Mouse (Mus musculus): Measurements from ENCODE around the gene Isy1. TPM values are rescaled to one million over a fixed set of nuclear protein-coding genes. Genes with fewer than 3 reads are reported as not detected.

The Isy1 gene
- polyA plus RNA-seq, 1 experiment from 2014 or later, result 69.1 TPM

DNA sequence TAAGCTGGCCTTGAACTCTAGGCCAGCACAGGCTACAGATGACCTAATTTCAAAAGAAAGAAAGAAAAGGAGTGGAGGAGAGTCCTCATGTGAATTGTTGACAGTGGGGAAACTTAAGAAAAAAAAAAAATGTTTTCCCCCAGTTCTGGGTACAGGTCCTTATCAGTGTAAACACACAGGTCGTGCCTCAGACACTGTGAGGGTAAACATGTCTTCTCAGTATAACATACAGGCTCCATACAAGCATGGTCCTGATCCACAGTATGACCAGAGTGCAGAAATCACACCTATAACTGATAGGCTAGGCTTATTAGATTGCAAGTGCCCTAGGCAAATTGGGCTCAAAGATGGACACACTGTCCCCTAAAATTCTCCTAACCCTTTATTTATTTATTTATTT lies 31.8 kb upstream of the Isy1 start:
- Histone ChIP-seq H3K4me3 (no peak overlapping the region), H3K36me3 (no peaks in the 10 kb centered on the region), H3K27ac (replicated peaks) (no peak overlapping the region), H3K9me3 (replicated peaks) (no peaks in the 10 kb centered on the region), H3K27me3 (ENCODE audit: low read depth, poor library complexity, severe bottlenecking) (no peaks in the 10 kb centered on the region), H3K4me1 (no peaks in the 10 kb centered on the region)
- WGBS, result 76% methylated on average over 1 of the region's 1 CpGs
- DNase-seq (ENCODE audit: low spot score), result no peak

DNA sequence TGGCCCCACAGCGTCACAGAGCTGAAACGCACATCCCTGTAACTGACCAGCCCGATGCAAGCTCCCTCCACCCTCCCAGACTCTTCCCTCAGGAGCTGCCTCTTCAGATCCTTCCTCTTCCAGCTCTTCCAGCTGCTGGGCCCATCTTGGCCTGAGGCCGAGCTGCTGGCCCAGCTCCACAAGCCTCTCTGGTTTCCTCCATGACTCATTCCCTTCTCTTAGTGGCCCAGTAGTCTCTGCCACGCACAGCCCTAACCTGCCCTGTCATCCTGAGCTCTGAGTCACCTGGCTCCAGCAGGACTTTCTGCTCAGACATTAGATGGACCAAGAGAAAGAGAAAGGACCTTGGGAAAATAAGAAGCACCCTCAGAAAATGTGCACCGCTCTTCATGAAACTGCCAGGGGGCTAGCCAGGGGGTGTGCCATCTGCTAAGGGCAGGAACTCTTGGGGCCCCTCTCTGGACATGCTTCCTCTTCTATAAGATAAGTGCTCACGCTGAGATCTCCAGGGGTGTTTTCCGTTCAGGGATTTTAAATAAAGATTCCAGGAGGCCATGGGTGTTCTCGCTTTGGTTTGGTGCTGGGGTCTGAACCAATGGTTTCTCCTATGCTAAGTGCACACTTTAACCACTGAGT lies 30.4 kb upstream of the Isy1 start:
- Histone ChIP-seq H3K36me3 (no peaks in the 10 kb centered on the region), H3K4me1 (no peaks in the 10 kb centered on the region), H3K27me3 (ENCODE audit: low read depth, poor library complexity, severe bottlenecking) (no peaks in the 10 kb centered on the region), H3K4me3 (no peak overlapping the region), H3K9me3 (replicated peaks) (no peaks in the 10 kb centered on the region), H3K27ac (replicated peaks) (no peak overlapping the region)
- 83% methylated on average over 9 of the region's 9 CpGs for WGBS
- DNase-seq (ENCODE audit: low spot score), result no peak

DNA sequence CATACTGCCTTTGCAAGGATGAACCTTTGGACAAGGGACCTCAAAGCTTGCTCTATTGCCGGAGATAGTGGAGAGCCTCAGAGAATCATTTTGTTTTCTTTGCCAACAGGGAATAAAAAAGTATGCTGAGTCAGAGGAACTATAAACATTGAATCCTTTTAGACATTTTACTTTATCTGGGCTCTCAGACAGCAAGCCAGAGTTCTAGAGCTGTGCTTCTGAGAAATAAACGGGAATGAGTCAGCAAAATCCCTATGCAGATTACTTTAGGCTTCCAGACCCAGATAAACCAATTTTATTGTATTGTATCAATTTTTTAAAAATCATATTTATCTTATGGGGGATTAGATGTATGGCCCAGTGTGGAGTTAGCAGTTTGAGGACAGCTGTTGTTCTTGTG lies 28.7 kb upstream of the Isy1 start:
- no peaks in the 10 kb centered on the region for H3K9me3 ChIP-seq (replicated peaks)
- H3K4me1 ChIP-seq, result no peaks in the 10 kb centered on the region
- 84% methylated on average over 2 of the region's 2 CpGs for WGBS
- no peak overlapping the region for H3K27ac ChIP-seq (replicated peaks)
- H3K36me3 ChIP-seq, result no peaks in the 10 kb centered on the region
- H3K27me3 ChIP-seq (ENCODE audit: low read depth, poor library complexity, severe bottlenecking), result no peaks in the 10 kb centered on the region
- DNase-seq (ENCODE audit: low spot score), result no peak
- no peak overlapping the region for H3K4me3 ChIP-seq

DNA sequence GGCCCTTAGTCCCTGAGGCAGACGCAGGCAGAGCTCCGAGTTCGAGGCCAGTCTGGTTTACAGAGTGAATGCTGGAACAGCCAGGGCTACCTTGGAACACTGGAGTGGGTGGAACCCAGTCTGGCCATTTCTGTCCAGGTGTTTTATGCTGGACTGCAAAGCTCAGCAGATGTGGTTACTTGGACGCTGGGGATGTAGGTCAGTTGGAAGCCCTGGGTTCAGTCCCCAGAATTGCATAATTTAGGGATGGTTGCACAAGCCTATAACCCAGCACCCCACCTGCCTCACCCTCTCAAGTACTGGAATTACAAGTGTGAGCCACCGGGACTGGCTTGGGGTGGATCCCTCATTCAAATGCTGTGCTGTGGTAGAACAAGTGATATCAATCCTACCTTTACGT lies 27.6 kb upstream of the Isy1 start:
- Histone ChIP-seq H3K36me3 (no peaks in the 10 kb centered on the region), H3K27ac (replicated peaks) (no peak overlapping the region), H3K27me3 (ENCODE audit: low read depth, poor library complexity, severe bottlenecking) (no peaks in the 10 kb centered on the region), H3K4me3 (no peak overlapping the region), H3K4me1 (no peaks in the 10 kb centered on the region), H3K9me3 (replicated peaks) (no peaks in the 10 kb centered on the region)
- no peak for DNase-seq (ENCODE audit: low spot score)
- WGBS, result 82% methylated on average over 6 of the region's 6 CpGs

DNA sequence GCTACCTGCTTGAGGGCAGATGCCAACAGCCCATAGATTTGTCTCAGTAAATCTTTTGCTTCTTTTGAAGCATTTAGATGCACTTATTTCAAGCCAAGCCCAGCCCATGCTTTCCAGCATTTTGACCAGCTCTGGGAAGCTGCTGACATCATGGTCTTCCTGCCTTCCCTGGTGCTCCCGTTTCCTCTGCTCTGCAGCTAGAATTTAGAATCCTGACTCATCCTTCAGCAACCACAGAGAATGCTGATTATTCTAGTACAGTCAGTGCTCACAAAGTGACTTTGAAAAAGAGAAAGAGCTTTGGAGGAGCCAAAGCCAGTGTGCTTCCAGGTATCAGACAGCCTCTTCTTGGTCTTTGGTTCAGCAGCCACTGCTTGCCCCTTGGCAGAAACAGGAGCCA lies 18.5 kb upstream of the Isy1 start:
- Histone ChIP-seq H3K9me3 (replicated peaks) (no peaks in the 10 kb centered on the region), H3K27me3 (ENCODE audit: low read depth, poor library complexity, severe bottlenecking) (no peaks in the 10 kb centered on the region), H3K4me3 (no peak overlapping the region), H3K4me1 (no peaks in the 10 kb centered on the region), H3K27ac (replicated peaks) (no peak overlapping the region), H3K36me3 (no peaks in the 10 kb centered on the region)
- DNase-seq (ENCODE audit: low spot score), result no peak
- 64% methylated on average over 1 of the region's 1 CpGs for WGBS

DNA sequence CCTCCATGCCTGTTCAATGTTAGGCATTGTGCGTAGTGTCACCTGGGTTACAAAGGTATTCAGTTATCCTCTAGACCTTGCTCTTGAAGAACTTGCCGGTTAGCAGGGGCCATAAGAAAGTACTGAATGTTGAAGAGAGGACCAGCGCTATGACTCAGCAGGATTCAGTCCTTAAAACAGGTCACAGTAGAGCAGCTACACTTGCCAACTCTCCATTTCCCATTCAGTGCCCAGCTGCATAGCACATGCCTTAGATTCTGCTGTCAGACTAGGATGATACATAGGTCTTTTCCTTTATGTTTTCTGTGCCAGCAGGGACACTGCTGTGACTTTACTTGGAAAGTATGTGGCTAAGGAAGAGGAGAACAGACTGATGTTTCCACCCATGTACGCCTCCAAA lies 14.8 kb upstream of the Isy1 start:
- Histone ChIP-seq H3K4me1 (peaks cover 22% of the 10 kb centered on the region), H3K27me3 (ENCODE audit: low read depth, poor library complexity, severe bottlenecking) (no peaks in the 10 kb centered on the region), H3K36me3 (peaks cover 5% of the 10 kb centered on the region), H3K27ac (replicated peaks) (no peak overlapping the region), H3K9me3 (replicated peaks) (no peaks in the 10 kb centered on the region), H3K4me3 (no peak overlapping the region)
- no peak for DNase-seq (ENCODE audit: low spot score)
- 91% methylated on average over 4 of the region's 4 CpGs for WGBS

DNA sequence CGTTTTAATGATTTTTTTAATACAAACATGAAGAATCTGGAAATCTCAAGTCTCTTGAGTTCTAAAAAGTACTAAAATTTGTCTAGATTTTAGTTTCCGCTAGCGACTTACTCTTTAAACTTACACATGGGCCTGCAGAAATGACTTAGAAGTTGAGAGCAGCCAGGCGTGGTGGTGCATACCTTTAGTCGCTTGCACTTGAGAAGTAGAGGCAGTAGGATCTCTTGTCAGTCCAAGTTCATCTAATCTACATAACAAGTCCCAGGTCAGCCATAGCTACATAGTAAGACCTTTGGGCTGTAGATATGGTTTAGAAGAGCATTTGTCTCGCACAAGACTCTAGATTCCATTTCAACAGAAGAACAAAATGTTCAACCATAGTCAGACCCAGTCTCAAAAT lies 13.3 kb upstream of the Isy1 start:
- H3K4me3 ChIP-seq, result no peak overlapping the region
- no peak overlapping the region; the same call in 1 of the 2 replicates for H3K27ac ChIP-seq (replicated peaks)
- no peaks in the 10 kb centered on the region for H3K9me3 ChIP-seq (replicated peaks)
- WGBS, result 80% methylated on average over 6 of the region's 6 CpGs
- peaks cover 31% of the 10 kb centered on the region for H3K4me1 ChIP-seq
- H3K27me3 ChIP-seq (ENCODE audit: low read depth, poor library complexity, severe bottlenecking), result no peaks in the 10 kb centered on the region
- peaks cover 21% of the 10 kb centered on the region for H3K36me3 ChIP-seq
- no peak for DNase-seq (ENCODE audit: low spot score)

DNA sequence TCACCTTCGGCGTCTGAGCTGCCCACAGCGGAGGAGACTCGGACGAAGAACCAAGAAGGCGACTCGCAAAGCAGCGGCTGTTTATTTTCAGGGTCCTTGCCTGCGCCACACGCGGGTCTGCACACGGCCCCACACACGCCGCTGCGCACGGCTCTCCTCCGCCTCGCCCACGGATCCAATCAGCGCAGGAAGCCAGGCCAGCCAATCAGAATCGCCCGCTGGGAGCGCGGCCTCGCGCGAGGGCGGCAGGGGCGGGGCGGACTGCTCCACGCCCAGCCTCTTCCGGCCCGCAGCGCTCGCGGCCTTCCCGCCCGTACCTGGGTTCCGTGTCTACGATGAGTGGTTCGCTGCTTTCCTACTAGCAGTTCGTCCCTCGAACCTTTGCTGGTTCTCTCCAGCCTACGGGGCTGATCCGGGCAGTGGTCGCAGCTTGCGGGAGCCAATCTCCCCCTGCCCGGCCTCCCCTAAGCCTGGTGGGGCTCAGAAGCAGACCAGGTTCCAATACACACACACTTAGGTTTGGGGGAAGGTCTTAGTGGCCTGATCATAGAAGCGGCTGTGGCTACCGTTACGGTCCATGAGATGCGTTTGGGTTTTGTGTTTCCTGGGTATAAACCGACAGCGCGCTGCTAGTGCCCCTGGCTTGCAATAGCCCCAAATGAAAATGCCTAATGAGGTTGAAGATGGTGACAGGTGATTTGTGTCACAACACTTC lies 12.5 kb upstream of the Isy1 start, which contains the start of gene Cnbp:
Gene Cnbp, minus strand, starts transcription at position 207 of the 715 bp plus-strand sequence.
- Histone ChIP-seq H3K27ac (replicated peaks) (peak within 1 kb of the TSS; percentile 99), H3K4me3 (peak within 1 kb of the TSS; percentile 97), H3K9me3 (replicated peaks) (no peaks in the 10 kb centered on the region), H3K4me1 (peaks cover 31% of the 10 kb centered on the region), H3K36me3 (peaks cover 29% of the 10 kb centered on the region), H3K27me3 (ENCODE audit: low read depth, poor library complexity, severe bottlenecking) (no peaks in the 10 kb centered on the region)
- DNase-seq (ENCODE audit: low spot score), result peak; percentile 96
- WGBS, result under 1% methylated on average over 55 of the region's 55 CpGs

DNA sequence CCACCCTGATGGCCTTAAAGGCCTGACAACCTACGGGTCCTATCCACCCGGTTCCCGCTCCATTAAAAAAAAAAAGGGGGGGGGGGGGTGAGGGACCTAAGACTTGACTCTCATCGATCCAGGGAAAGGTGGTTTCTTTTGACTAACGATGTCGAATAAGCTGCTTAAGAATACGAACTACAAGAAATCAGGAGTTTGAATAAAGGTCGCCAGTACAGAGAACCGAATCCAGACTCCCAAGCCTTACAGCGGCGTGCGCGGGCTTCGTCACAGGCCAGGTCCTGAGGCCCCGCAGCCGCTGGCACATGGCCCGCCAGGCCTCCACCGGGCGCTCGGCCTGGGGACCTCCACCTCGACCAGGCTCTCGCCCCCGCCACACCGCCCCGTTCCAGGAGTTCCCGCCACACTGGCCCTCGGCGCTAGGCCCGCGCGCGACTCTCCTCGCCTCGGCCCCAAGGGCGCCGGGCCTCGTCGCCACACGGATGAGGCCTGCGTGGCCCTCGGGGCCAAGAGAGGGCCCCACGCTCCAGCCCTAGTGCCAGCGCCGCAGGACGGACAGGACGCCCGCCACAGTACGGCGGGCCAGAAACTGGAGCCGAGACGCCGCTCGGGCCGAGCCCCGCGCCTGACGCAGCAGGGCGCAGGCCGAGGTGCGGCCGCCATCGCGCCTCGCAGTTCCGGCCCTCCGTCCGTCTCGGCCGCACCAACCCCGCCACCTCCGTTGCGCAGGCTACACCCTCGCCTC lies 11.7 kb upstream of the Isy1 start:
- Histone ChIP-seq H3K27me3 (ENCODE audit: low read depth, poor library complexity, severe bottlenecking) (no peaks in the 10 kb centered on the region), H3K9me3 (replicated peaks) (no peaks in the 10 kb centered on the region), H3K4me1 (peaks cover 31% of the 10 kb centered on the region), H3K4me3 (peak overlapping the region; percentile 97), H3K36me3 (peaks cover 37% of the 10 kb centered on the region), H3K27ac (replicated peaks) (peak overlapping the region; percentile 99)
- 0% methylated on average over 73 of the region's 73 CpGs for WGBS
- DNase-seq (ENCODE audit: low spot score), result peak; percentile 64

DNA sequence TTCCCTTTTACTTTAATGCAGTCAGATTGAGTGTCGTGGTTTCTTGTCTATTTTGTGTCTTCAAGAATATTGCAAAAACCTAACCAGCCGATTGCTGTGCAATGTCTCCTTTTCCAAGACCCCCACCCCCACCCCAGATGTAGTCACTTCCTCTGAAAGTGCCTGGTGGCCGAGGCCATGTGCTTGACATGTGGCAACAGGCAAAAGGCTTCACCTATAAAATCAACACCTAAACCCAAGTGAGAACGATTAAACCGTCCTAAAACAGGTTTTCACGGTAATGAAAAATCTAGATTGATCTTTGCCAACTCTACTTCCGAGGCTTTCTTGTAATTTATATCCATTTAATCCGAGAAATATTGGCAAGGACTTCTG lies 11.2 kb upstream of the Isy1 start:
- Histone ChIP-seq H3K4me1 (peaks cover 31% of the 10 kb centered on the region), H3K9me3 (replicated peaks) (no peaks in the 10 kb centered on the region), H3K36me3 (peaks cover 42% of the 10 kb centered on the region), H3K4me3 (peak overlapping the region; percentile 97), H3K27ac (replicated peaks) (peak overlapping the region; percentile 99), H3K27me3 (ENCODE audit: low read depth, poor library complexity, severe bottlenecking) (no peaks in the 10 kb centered on the region)
- peak; percentile 28 for DNase-seq (ENCODE audit: low spot score)
- under 1% methylated on average over 8 of the region's 8 CpGs for WGBS

DNA sequence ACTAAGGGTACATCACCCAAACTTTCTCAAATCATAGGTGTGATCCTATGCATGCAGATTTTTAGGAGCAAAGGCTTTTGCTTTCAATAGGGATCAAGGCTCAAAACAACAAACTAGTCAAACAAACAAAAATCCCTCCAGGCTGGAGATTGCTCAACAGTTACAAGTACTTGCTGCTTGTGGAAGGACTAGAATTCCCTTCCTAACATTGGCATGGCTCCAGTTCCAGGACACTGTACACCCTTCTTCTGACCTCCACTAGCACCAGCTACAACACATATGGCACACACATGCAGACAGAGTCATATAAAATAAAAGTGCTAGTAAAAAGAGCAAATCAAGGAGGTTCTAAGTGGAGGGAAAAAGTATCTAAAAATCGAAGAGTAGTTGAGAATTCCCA lies 8.2 kb upstream of the Isy1 start:
- Histone ChIP-seq H3K9me3 (replicated peaks) (no peaks in the 10 kb centered on the region), H3K4me3 (no peak overlapping the region), H3K27ac (replicated peaks) (no peak overlapping the region), H3K4me1 (peaks cover 31% of the 10 kb centered on the region), H3K27me3 (ENCODE audit: low read depth, poor library complexity, severe bottlenecking) (no peaks in the 10 kb centered on the region), H3K36me3 (peaks cover 72% of the 10 kb centered on the region)
- DNase-seq (ENCODE audit: low spot score), result no peak
- 91% methylated on average over 1 of the region's 1 CpGs for WGBS

DNA sequence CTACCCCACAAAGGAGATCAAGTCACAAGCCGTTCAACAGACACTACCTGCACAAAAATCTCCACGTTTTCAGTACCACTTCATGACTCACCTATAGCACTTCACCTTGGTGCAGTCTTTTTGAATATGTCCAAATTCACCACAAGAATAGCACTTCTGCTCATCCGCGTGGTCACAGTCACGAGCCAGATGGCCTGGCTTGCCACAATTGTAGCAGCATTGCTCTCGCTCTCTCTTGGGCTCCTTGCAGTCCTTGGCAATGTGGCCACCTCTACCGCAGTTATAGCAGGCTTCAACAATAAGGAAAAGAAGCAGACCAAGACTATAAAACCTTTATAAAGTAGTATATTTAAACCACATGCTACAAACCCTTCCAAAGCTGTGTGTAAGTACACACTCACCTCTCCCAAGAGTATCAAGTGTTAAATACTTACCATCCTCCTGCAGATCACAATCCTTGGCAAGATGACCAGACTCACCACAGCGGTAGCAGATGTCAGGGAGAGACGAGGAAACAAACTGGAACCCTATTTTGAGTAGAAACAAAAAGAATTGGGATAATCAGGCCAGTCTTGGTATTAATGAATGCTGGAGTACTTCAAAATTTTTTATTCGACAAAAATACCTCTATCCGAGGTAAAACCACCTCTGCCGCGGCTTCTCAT lies 6.6 kb upstream of the Isy1 start:
- no peak for DNase-seq (ENCODE audit: low spot score)
- H3K27ac ChIP-seq (replicated peaks), result no peak overlapping the region
- no peaks in the 10 kb centered on the region for H3K9me3 ChIP-seq (replicated peaks)
- H3K36me3 ChIP-seq, result peaks cover 77% of the 10 kb centered on the region
- H3K27me3 ChIP-seq (ENCODE audit: low read depth, poor library complexity, severe bottlenecking), result no peaks in the 10 kb centered on the region
- H3K4me3 ChIP-seq, result no peak overlapping the region
- peaks cover 23% of the 10 kb centered on the region for H3K4me1 ChIP-seq
- WGBS, result 94% methylated on average over 13 of the region's 13 CpGs
